Mouse (Mus musculus): ENCODE measurements around the gene Cd180.

DNA sequence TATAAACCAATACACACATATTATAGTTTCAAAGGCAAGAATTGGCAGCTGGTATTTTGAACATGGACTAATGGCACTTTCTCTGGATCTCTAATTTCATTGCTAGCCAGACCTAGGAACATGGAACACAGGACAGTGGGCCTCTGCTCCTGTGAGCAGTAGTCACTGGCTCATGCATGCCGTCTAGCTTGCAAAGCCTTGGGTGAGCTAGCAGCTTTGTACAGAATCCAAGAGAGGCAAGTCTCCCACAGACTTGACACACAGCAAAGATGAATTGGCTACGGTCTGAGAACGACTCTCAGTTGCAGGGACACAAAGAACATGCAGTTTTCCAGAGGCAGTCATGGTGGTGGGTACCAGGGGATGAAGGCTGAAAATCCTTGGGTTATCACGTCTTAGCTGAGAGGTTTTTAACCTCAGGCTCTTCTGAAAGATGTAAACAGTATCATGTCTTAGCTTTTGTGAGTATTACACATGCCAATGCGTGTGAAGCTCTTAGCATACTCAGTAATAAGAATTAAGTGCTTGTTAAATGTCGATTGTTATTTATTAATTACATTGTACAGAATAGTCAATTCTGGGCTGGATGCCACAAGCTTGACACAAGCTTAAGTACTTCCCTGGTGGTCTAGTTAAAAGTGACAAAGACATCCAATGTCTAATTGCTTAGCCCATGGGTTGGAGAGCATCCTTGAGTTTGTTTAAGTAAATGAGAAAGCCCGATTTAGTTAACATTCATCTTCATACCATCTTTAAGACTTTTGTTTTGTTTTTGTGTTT is 90.4 kb downstream of the Cd180 start:
- TF ChIP-seq POLR2A (IDR thresholded peaks at IDR 0.05; ENCODE audit: borderline replicate concordance, low read depth, low read length) (no peak), CTCF (IDR thresholded peaks at IDR 0.05; ENCODE audit: low read depth, low read length) (no peak)
